Mouse (Mus musculus): ENCODE measurements around the gene Shisa7. TPM values are rescaled to one million over a fixed set of nuclear protein-coding genes. Genes with fewer than 3 reads are reported as not detected.

Shisa7 gene
- polyA plus RNA-seq, 1 experiment from 2014 or later: not detected

GRCm38 (mm10) chr7:4859418-4859978 is 15.0 kb upstream of the Shisa7 start:
- Histone ChIP-seq H3K27ac (no peak overlapping the region), H3K36me3 (ENCODE audit: inconsistent target) (no peaks in the 10 kb centered on the region), H3K4me3 (ENCODE audit: inconsistent target) (no peak overlapping the region), H3K79me2 (ENCODE audit: inconsistent target) (no peaks in the 10 kb centered on the region)
- WGBS (ENCODE audit: missing documents): 97% methylated on average over 12 of the region's 12 CpGs

DNA sequence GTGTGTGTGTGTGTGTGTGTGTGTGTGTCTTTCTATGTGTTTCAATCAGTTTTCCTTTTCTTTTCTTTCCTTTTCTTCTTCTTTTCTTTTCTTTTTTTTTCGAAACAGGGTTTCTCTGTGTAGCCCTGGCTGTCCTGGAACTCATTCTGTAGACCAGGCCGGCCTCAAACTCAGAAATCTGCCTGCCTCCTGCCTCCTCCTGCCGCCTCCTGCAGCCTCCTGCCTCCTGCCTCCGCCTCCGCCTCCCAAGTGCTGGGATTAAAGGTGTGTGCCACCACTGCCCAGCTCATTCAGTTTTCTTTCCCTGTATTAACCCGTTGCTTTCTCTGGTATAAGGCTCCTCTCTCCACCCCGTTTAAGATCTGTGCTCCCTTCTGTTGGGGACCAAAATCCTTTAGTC is 12.8 kb upstream of the Shisa7 start:
- Histone ChIP-seq H3K36me3 (ENCODE audit: inconsistent target) (no peaks in the 10 kb centered on the region), H3K27ac (no peak overlapping the region), H3K79me2 (ENCODE audit: inconsistent target) (no peaks in the 10 kb centered on the region), H3K4me3 (ENCODE audit: inconsistent target) (no peak overlapping the region)
- 83% methylated on average over 6 of the region's 7 CpGs for WGBS (ENCODE audit: missing documents)

DNA sequence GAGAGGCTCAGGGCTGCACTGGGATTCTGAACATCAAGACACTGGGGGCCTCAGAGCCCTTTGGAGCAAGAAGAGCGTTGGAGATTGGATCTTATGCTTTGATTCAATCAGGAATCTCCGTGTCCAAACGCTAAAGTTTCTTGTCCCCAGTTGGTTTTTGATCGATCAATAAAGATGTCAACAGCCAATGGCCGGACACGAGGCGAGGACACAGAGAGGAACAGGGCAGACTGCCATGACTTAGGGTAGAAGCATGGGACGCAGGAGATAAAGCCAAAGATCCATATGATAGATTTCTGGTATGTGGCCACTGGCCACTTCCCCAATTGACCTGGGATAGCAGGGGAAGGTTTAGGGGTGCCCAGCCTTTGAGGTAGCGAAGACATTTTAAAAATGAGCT is 12.0 kb upstream of the Shisa7 start:
- 84% methylated on average over 9 of the region's 9 CpGs for WGBS (ENCODE audit: missing documents)
- Histone ChIP-seq H3K27ac (no peak overlapping the region), H3K79me2 (ENCODE audit: inconsistent target) (no peaks in the 10 kb centered on the region), H3K36me3 (ENCODE audit: inconsistent target) (no peaks in the 10 kb centered on the region), H3K4me3 (ENCODE audit: inconsistent target) (no peak overlapping the region)

DNA sequence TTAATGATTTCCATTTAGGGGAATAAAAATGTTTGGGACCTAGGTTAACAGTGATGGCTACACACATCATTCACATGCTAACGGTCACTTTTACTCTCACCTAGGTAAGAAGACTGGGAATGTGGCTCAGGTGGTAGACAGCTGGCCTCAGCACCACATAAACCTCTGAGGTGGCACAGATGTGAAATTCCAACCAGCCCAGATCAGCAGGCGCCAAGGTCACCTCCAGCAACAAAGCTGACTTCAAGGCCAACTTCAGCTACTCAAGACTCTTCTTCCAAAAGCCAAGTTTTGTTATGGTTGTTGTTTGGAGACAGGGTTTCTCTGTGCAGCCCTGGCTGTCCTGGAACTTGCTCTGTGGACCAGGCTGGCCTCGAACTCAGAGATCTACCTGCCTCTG is 9.1 kb upstream of the Shisa7 start:
- Histone ChIP-seq H3K79me2 (ENCODE audit: inconsistent target) (no peaks in the 10 kb centered on the region), H3K27ac (no peak overlapping the region), H3K4me3 (ENCODE audit: inconsistent target) (no peak overlapping the region), H3K36me3 (ENCODE audit: inconsistent target) (no peaks in the 10 kb centered on the region)
- 88% methylated on average over 3 of the region's 3 CpGs for WGBS (ENCODE audit: missing documents)

- no peak overlapping the region for H3K27ac ChIP-seq
- no peak overlapping the region for H3K4me3 ChIP-seq (ENCODE audit: inconsistent target)
- WGBS (ENCODE audit: missing documents): 93% methylated on average over 6 of the region's 8 CpGs
- H3K79me2 ChIP-seq (ENCODE audit: inconsistent target): no peaks in the 10 kb centered on the region
- H3K36me3 ChIP-seq (ENCODE audit: inconsistent target): no peaks in the 10 kb centered on the region
Observed at GRCm38 (mm10) chr7:4851315-4851688, 6.8 kb upstream of the Shisa7 start.

DNA sequence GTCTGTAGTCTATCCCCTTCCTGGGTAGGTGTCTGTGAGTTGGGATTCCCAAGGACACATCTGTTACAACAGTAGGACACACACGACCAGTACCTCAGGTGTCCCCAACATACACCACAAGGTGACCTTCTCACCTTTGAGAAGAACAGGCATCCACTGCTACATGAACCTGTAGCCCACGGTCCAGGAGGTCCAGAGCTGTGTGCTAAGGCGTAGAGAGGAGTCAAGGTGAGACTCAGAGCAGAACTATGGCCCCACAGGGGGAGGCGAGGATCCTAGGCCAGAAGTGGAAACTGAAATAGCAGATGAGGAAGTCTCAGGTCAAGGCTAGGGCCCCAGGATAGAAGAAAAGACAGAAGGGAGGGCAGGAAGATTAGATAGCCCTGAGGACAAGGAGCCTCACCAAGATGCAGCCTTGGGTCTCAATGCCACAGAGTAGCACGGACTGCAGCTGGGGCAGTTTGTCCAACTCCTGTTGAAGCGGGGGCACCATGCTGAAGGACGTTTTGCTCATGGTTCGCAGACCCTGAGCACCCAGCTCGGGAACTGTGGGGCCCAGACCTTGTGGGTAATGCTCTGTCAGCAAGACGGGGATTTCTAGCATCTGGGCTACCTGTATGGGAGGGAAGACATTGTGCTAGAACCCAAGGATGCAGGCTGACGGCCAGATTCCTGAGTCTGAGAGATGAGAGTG is 6.3 kb upstream of the Shisa7 start:
- Histone ChIP-seq H3K36me3 (ENCODE audit: inconsistent target) (no peaks in the 10 kb centered on the region), H3K79me2 (ENCODE audit: inconsistent target) (no peaks in the 10 kb centered on the region), H3K4me3 (ENCODE audit: inconsistent target) (no peak overlapping the region), H3K27ac (no peak overlapping the region)
- 87% methylated on average over 10 of the region's 11 CpGs for WGBS (ENCODE audit: missing documents)

DNA sequence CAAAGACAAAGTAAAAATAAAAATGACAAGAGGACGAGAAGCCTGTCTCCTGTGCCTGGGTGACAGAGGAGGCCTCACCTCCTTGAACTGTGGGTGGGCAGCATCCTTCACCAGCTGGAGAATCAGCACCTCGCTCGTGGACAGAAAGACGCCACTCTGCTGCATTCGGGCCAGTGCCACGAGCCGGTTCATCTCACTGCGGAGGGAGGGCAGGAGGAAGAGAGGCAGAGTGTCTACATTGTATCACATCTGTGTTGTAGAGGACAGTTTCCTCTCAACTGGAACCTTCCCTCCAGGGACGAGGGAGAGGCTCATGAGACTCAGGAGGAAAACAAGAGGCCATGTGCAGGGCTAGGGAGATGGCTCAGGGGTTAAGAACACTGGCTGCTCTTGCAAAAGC is 4.9 kb upstream of the Shisa7 start:
- H3K36me3 ChIP-seq (ENCODE audit: inconsistent target): no peaks in the 10 kb centered on the region
- H3K27ac ChIP-seq: no peak overlapping the region
- no peaks in the 10 kb centered on the region for H3K79me2 ChIP-seq (ENCODE audit: inconsistent target)
- H3K4me3 ChIP-seq (ENCODE audit: inconsistent target): no peak overlapping the region
- WGBS (ENCODE audit: missing documents): 83% methylated on average over 9 of the region's 9 CpGs

DNA sequence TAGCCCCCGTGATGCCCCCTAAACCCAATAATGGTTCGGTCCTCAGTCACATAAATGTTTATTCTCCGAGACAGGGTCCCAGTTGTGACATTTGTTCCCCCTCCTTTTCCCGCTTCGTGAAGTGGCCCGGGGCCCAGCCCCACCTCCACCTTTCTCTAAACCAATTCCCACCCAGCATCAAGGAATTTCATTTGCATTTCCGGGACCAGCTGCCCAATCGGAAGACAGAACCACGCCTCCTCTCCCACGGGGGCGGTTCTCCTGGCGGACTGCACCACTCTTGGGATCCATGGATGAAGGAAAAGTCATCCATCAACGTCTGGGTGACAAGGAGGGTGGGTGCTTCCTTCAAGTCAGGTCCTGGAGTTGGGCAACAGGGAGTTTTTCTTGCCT is 417 bp upstream of the Shisa7 start:
- 27% methylated on average over 13 of the region's 13 CpGs for WGBS (ENCODE audit: missing documents)
- no peaks in the 10 kb centered on the region for H3K79me2 ChIP-seq (ENCODE audit: inconsistent target)
- no peaks in the 10 kb centered on the region for H3K36me3 ChIP-seq (ENCODE audit: inconsistent target)
- H3K27ac ChIP-seq: no peak overlapping the region
- H3K4me3 ChIP-seq (ENCODE audit: inconsistent target): no peak overlapping the region

GRCm38 (mm10) chr7:4843604-4844244 is 772 bp downstream of the Shisa7 start:
- Histone ChIP-seq H3K36me3 (ENCODE audit: inconsistent target) (no peaks in the 10 kb centered on the region), H3K79me2 (ENCODE audit: inconsistent target) (no peaks in the 10 kb centered on the region), H3K27ac (no peak overlapping the region), H3K4me3 (ENCODE audit: inconsistent target) (no peak overlapping the region)
- WGBS (ENCODE audit: missing documents): 5% methylated on average over 19 of the region's 34 CpGs

DNA sequence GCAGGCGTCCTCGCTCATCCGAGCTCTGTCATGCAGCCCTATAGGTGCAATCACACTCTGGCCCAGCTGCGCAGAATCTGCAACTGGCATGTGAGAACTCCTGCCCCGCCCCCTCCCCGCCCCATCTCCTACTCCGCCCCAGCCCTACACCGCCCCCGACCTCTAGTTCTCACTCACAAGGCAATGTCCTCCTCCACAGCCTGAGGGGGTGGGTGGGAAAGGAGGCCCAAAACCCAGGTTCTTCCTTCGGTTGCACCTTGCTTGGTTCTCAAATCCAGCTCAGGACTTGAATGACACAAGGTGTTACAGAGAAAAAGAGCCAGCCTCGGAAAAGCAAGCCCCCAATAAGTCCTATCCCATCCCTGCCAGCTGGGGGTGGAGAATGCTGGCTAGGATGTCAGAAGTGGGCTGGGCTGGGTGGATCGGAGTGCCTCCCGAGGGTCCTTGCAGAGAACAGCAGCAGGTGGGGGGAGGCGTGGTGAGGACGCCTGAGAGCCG is 1.8 kb downstream of the Shisa7 start:
- Histone ChIP-seq H3K27ac (no peak overlapping the region), H3K4me3 (ENCODE audit: inconsistent target) (no peak overlapping the region), H3K36me3 (ENCODE audit: inconsistent target) (no peaks in the 10 kb centered on the region), H3K79me2 (ENCODE audit: inconsistent target) (no peaks in the 10 kb centered on the region)
- 2% methylated on average over 16 of the region's 16 CpGs for WGBS (ENCODE audit: missing documents)

DNA sequence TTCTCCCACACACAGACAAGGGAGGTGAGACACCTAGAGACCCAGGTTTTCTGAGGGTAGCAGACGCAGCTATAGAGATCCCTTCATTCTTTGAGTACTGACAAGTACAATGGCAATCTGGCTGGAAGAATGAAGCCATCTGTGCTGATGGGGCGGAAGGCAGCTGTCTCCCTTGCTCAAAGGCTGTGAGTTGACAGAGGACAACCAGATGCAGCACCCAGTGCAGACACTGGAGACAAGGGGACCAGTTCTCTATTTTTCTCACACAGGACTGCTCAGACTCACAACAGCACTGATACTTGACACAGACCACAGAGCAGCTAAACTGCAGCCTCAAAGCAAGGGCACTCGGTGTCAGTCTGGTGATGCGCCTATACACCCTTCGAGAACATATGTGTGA is 2.4 kb downstream of the Shisa7 start:
- 67% methylated on average over 5 of the region's 5 CpGs for WGBS (ENCODE audit: missing documents)
- no peak overlapping the region for H3K27ac ChIP-seq
- H3K36me3 ChIP-seq (ENCODE audit: inconsistent target): no peaks in the 10 kb centered on the region
- H3K79me2 ChIP-seq (ENCODE audit: inconsistent target): no peaks in the 10 kb centered on the region
- no peak overlapping the region for H3K4me3 ChIP-seq (ENCODE audit: inconsistent target)

DNA sequence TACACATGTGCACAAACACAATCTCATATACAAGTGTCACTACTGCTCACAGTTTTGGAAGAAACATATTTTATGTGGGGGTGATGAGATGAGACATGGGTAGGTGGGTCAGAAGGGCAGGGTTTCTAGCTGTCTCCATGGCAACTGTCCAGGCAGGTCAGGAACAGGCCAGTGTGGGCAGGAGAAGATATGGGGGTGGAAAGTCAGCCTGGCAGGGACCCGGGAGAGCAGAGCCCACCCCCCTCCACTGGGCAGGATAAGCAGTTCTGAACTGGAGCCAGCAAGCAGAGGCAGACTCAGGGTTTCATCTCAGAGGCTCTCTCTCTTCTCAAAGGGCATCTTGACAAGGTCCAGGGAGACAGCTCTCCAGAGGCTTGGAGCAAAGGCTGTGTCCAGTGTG is 6.9 kb downstream of the Shisa7 start:
- no peaks in the 10 kb centered on the region for H3K36me3 ChIP-seq (ENCODE audit: inconsistent target)

GRCm38 (mm10) chr7:4836351-4836792 is 8.1 kb downstream of the Shisa7 start:
- under 1% methylated on average over 47 of the region's 51 CpGs for WGBS (ENCODE audit: missing documents)
- no peak overlapping the region for H3K4me3 ChIP-seq (ENCODE audit: inconsistent target)

More for the DNA sequence above, 6.9 kb downstream of the Shisa7 start:
- Histone ChIP-seq H3K27ac (no peak overlapping the region), H3K4me3 (ENCODE audit: inconsistent target) (no peak overlapping the region), H3K79me2 (ENCODE audit: inconsistent target) (no peaks in the 10 kb centered on the region)
- WGBS (ENCODE audit: missing documents): 9% methylated on average over 1 of the region's 1 CpGs

DNA sequence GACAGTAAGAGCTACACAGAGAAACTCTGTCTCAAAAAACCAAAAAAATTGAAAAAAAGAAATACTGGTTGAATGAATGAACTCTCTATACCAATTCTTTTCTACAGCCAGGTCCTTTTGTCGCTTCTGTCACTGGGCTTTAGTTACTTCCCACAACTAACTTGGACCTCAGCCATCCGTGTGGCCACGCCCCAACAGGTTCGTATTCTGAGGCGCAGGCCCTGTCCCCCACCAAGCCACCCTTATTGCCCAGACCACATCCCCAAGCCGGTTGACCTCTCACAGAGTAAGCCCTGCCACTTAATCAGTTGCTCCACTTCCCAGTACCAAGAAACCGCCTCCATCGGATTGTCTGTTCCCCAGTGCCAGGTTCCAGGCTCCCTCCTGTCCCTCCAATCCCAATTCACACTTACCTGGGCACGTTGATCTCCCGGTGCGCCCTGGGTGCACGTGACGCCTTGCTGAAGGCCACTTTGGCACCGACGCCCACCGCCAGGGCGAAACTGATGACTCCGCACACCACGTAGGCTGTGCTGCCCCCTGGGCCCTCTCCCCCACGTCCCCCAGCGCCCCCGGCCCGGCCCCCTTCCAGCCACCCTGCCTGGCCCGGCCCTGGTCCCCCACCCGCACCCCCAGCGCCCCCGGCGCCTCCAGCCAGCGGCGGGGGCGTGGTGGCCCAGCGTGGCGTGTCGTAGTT is 8.7 kb downstream of the Shisa7 start:
- under 1% methylated on average over 29 of the region's 34 CpGs for WGBS (ENCODE audit: missing documents)
- no peaks in the 10 kb centered on the region for H3K36me3 ChIP-seq (ENCODE audit: inconsistent target)
- no peak overlapping the region for H3K27ac ChIP-seq
- no peak overlapping the region for H3K4me3 ChIP-seq (ENCODE audit: inconsistent target)
- no peaks in the 10 kb centered on the region for H3K79me2 ChIP-seq (ENCODE audit: inconsistent target)

More at GRCm38 (mm10) chr7:4836351-4836792, 8.1 kb downstream of the Shisa7 start:
- no peaks in the 10 kb centered on the region for H3K79me2 ChIP-seq (ENCODE audit: inconsistent target)
- no peak overlapping the region for H3K27ac ChIP-seq
- H3K36me3 ChIP-seq (ENCODE audit: inconsistent target): no peaks in the 10 kb centered on the region

DNA sequence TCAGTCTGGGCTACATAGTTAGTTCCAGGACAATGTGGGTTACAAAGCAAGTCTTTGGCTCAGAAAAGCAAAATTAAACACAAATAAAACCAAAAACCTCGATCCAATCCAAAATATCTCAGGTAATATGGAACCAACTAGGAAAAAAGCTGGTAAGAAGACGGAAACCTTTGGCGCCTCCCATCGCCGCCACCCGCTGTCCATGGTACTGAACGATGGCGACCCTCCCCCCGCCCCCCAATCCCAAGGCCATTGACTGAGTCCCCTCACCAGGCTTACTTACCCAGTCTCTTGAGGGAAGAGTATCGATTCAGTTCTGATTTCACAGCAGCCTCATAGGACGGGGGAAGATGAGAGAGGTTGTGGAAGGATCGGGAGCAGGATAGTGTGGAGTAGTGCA is 14.0 kb downstream of the Shisa7 start:
- H3K27ac ChIP-seq: no peak overlapping the region
- no peaks in the 10 kb centered on the region for H3K79me2 ChIP-seq (ENCODE audit: inconsistent target)
- H3K36me3 ChIP-seq (ENCODE audit: inconsistent target): no peaks in the 10 kb centered on the region
- no peak overlapping the region for H3K4me3 ChIP-seq (ENCODE audit: inconsistent target)
- WGBS (ENCODE audit: missing documents): 25% methylated on average over 12 of the region's 12 CpGs

All from macrophage (primary cell).